Mouse (Mus musculus) ES-CJ7 (cell line): ENCODE results near the gene Retreg1.
"Not testable (repeated sequence)": the region's sequence is repeated elsewhere in the genome, so short reads cannot be mapped to it uniquely, and the experiment has no call there.

Experiments
- DNase-seq: peaks from one replicate; pipeline ENCODE4 v3.0.0; 2011; ENCODE audit warnings: low read depth, low spot score

The Retreg1 gene

DNA sequence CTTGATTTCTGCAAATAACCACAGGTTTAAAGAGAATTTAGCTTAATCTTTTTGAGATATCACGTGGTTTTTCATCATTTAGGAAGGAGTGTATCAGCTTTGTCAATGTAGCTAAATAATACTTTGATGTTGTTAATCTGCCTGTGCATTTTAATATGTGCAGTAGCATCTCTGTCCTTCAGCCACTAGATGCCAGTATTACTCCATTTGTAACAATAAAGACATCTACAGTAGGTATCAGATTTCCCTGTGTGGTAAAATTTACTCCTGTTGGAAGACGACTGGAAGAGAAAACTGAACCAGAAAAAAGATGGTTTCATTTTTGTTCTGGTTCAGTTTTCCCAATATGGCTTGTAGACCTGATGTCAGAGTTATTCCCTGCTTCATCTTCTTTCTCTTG is 152.5 kb downstream of the Retreg1 start:
- DNase-seq = no peak

DNA sequence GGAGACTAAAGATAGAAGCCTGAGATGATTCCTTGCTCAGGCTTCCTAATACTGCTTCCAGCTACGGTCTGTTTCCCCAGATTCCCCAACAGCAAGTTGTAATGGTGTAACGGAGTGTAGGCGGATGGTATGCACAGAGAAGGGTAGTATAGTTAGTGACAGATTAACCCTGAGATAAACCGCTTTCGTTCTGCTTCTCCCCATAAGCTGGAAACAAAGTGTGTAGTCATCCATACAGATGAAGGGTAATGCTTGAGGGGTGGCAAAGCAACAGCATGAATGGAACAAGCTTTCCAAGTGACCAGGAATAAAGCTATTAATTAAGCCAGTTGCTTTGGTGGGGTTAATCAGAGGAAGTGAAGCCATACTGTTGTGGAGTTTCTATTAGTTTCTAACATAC is 156.6 kb downstream of the Retreg1 start:
- not testable (repeated sequence) for DNase-seq

DNA sequence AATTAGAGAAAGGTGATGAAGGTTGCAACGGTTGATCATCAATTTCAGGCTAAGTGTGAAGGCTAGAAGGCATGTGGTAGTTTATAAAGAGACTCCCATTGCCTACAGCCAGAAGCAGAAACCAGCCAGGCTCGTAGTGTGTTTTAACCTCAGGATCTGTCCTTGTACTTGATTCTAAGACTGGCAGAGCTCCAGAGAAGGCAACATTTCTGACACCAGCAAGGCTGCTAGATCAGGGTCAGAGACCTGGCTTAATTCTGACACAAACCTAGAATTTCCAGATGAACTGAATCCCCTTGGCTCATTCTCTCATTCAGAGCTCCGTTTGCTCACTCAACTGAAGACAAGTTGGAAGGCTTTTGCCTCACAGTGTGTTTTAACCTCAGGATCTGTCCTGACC is 165.6 kb downstream of the Retreg1 start:
- no peak for DNase-seq

DNA sequence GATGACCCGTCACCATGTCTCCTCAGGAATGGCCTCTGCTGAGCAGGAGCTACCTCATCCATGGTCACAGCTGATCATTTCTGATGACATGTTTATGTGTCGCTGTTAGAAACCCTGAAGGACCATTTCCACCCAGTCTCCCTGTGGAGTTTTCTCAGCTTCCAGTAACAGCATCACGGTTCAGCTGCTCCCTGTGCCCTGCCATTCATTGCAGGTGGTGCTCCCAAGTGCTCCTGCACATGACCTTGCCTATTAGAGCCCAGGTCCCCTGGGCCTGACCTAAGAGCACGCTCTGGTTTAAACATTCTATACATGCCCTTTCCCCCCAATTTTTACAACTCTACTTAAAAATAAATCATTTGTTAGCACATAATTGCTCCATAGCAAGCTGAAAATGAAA is 169.9 kb downstream of the Retreg1 start:
- DNase-seq = no peak

DNA sequence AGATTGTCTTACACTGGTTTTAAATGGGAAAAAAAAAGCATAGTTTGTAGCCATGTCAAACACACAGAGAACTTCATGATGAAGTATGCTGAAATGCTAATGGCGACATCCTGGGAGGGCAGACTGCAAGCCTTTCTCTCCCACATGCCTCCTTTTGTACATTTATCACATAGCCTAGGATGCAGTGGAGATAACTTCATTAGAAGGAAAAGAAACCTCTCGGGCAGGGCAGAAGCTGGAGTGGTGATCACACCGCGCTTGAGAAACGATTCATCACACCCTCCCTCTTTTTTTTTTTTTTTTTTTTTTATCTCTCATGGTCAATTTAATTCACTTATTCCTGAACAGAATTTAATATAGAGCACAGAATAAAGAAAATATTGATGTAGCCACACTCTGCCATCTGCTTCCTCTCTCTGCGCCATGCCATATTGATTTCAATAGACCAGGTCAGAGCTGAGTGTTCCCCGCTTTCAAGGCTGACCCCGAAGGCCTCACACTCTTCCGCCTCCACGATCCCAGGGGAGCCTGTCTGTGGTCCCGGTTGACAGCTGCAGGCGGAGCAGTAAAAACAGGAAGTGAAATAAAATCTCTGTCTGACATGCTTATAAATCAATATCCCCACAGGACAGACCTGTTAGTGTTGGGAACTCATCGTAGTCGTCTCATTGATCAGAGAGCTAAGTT is 173.1 kb downstream of the Retreg1 start:
- DNase-seq = no peak

DNA sequence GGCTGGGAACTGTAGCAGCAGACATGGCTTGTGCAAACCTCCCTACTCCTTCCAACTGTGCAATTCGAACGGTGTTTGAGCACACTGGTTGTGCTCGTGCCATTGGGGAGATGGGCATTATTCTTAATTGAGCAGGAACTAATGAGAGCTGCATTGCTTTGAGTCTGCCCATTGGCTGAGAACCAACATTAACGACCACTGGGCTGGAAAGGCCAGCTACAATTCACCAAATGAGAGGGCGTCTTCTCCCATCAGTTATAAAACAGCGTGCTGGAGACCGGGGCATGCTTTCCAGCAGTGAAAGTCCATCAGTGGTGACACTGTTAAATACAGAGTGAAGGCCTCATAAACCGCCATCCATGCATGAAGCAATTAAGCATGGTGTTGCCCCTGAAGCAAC is 178.7 kb downstream of the Retreg1 start:
- no peak for DNase-seq

DNA sequence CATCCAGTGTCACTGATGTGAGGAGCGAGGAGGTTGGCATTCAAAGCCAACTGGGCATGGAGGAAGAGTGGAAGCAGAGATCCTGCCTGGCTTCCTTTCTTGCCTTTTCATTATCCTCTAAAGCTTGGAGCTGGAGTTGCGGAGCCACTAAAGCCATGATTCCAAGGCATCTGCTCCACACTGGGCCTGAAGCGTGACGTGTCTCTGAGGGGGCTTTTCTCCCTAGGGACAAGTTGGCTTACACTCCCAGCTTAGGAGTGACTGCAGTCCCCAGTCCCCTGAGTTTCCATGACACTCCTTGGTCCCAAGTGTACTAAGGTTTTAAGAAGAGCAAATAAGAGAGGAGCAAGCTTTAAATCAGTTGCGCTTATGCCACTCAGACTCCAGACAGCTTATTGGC is 179.7 kb downstream of the Retreg1 start:
- DNase-seq = no peak
